Mouse (Mus musculus) forebrain, embryonic 14.5 days (tissue): Measurements from ENCODE around the gene Mxd4. TPM values are rescaled to one million over a fixed set of nuclear protein-coding genes. Genes with fewer than 3 reads are reported as not detected.

Source experiments
- ATAC-seq: fragments of 200-750 bp; cut with Nextera tagmentation; 2 replicates; pipeline ENCODE4 v1.8.0; 2017; ENCODE audit warnings: mild to moderate bottlenecking, moderate library complexity
- DNase-seq: peaks from one replicate; pipeline ENCODE4 v3.0.0-alpha.2; 2015; ENCODE audit warnings: low spot score
- H3K27ac ChIP-seq: fragments of 300-500 bp; sonication (generic); 2 replicates; pipeline ENCODE4 v1.5.1; 2014; ENCODE audit warnings: low read depth, mild to moderate bottlenecking, control low read depth, low read length, moderate library complexity
- H3K27me3 ChIP-seq: fragments of 300-500 bp; sonication (generic); replicated peaks from 2 replicates; pipeline ENCODE4 v1.6.1; 2014; ENCODE audit warnings: low read length, control low read depth, mixed read lengths; ENCODE audit not compliant: control insufficient read depth, insufficient read depth
- H3K36me3 ChIP-seq: fragments of 300-500 bp; sonication (generic); 2 replicates; pipeline ENCODE4 v1.6.1; 2014; ENCODE audit warnings: low read length, control low read depth; ENCODE audit not compliant: control insufficient read depth, insufficient read depth
- H3K4me1 ChIP-seq: fragments of 300-500 bp; sonication (generic); 2 replicates; pipeline ENCODE4 v1.6.1; 2014; ENCODE audit warnings: antibody characterized with exemption, low read length, control low read depth; ENCODE audit not compliant: control insufficient read depth, insufficient read depth
- H3K4me2 ChIP-seq: fragments of 300-500 bp; sonication (generic); 2 replicates; pipeline ENCODE4 v1.6.1; 2014; ENCODE audit warnings: mild to moderate bottlenecking, control low read depth, low read length
- H3K4me3 ChIP-seq: fragments of 300-500 bp; sonication (generic); 2 replicates; pipeline ENCODE4 v1.5.1; 2014; ENCODE audit warnings: low read depth, low read length, control low read depth
- H3K9ac ChIP-seq: fragments of 300-500 bp; sonication (generic); 2 replicates; pipeline ENCODE4 v1.6.1; 2014; ENCODE audit warnings: mild to moderate bottlenecking, low read length, control low read depth, moderate library complexity
- H3K9me3 ChIP-seq: fragments of 300-500 bp; sonication (generic); replicated peaks from 2 replicates; pipeline ENCODE4 v1.6.1; 2016; ENCODE audit warnings: low read length, control low read depth, mixed read lengths; ENCODE audit not compliant: control insufficient read depth
- WGBS: fragments of 180-500 bp; shearing (Covaris S2); extraction: QIAGEN DNeasy Blood & Tissue Kit; methylation state at CpG from one replicate; pipeline ENCODE4 v1.1.7; 2014; 5-methylcytosine and 5-hydroxymethylcytosine counted together
- polyA plus RNA-seq: library from polyadenylated mRNA; unstranded; fragments of >200 nt; fragmentation: Nextera tagmentation; extraction: Ambion mirVana; gene quantifications from 2 replicates; pipeline ENCODE4 v1.2.1, GENCODE M21; 2014

The Mxd4 gene
- polyA plus RNA-seq, 1 experiment from 2014 or later = 25.7 TPM

DNA sequence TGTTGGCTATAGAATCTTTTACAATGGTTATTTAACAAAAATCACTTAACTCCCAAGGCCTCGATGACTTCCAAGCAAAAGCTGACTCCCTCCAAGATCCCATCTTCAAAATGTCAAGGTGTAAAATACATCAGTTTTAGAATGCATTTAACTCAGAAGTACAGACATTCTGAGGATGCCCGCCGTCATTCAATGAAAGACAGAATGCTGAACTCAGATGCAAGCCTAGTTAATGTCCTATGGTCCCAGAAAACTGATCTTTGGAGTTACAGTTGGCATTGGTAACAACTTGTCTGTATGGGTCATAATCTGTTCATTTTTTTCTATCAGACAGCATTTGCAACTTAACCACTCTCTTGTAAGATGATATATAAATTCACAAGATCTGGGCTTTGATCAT, 17.6 kb downstream of the Mxd4 start:
- no peaks in the 10 kb centered on the region for H3K27me3 ChIP-seq
- H3K9ac ChIP-seq = peak overlapping the region; percentile 61
- WGBS = 85% methylated on average over 3 of the region's 3 CpGs
- H3K27ac ChIP-seq = peak overlapping the region; percentile 86
- ATAC-seq = no peak
- H3K4me1 ChIP-seq = peaks cover 8% of the 10 kb centered on the region; the same call in 1 of the 2 replicates
- peak overlapping the region; percentile 73 for H3K4me3 ChIP-seq
- peak overlapping the region; percentile 60 for H3K4me2 ChIP-seq
- peaks cover 19% of the 10 kb centered on the region for H3K36me3 ChIP-seq
- H3K9me3 ChIP-seq = no peaks in the 10 kb centered on the region
- no peak for DNase-seq

GRCm38 (mm10) chr5:34168950-34169891, 18.3 kb downstream of the Mxd4 start, which contains the start of the genes Poln and Haus3:
Poln (minus strand) TSS chr5:34169448.
Haus3 (minus strand) TSS chr5:34169527.
- H3K4me3 ChIP-seq = peak within 1 kb of the TSS; percentile 73
- ATAC-seq (peak; percentile 100), DNase-seq (peak; percentile 99)
- H3K9me3 ChIP-seq = no peaks in the 10 kb centered on the region
- peak within 1 kb of the TSS; percentile 80 for H3K9ac ChIP-seq
- no peaks in the 10 kb centered on the region for H3K27me3 ChIP-seq
- peaks cover 8% of the 10 kb centered on the region; the same call in 1 of the 2 replicates for H3K4me1 ChIP-seq
- H3K27ac ChIP-seq = peak within 1 kb of the TSS; percentile 86
- H3K4me2 ChIP-seq = peak within 1 kb of the TSS; percentile 61
- peaks cover 18% of the 10 kb centered on the region; the same call in 1 of the 2 replicates for H3K36me3 ChIP-seq
- WGBS = under 1% methylated on average over 57 of the region's 57 CpGs

- Histone ChIP-seq H3K27me3 (no peaks in the 10 kb centered on the region), H3K27ac (no peak overlapping the region), H3K4me2 (peak overlapping the region; percentile 6; the same call in 1 of the 2 replicates), H3K4me3 (no peak overlapping the region), H3K36me3 (peaks cover 12% of the 10 kb centered on the region), H3K4me1 (peaks cover 8% of the 10 kb centered on the region; the same call in 1 of the 2 replicates), H3K9me3 (no peaks in the 10 kb centered on the region), H3K9ac (no peak overlapping the region)
- 82% methylated on average over 4 of the region's 4 CpGs for WGBS
- ATAC-seq (no peak), DNase-seq (no peak)
Measured at GRCm38 (mm10) chr5:34167857-34168256, 19.7 kb downstream of the Mxd4 start.

DNA sequence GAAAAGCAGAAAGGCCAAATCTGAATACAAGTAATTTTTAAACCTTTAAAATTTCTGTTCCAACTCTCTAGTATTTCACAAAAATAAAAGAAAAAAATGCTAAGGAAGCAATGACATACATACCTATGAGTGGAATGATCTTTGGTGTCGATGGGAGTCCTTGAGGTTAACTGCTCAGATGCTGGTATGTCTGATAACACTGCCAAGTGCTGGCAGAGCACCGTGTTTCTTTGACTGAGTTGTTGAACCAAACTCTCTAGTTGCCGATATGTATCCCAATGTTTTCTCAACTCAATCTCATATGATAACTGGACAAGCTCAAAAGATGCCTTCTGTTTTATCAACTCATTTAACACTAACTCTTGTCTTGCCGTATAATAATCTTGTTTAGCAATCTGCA, 21.7 kb downstream of the Mxd4 start:
- H3K9ac ChIP-seq = no peak overlapping the region
- ATAC-seq (no peak), DNase-seq (no peak)
- WGBS = 84% methylated on average over 4 of the region's 4 CpGs
- no peak overlapping the region for H3K4me3 ChIP-seq
- H3K27ac ChIP-seq = no peak overlapping the region
- H3K4me2 ChIP-seq = no peak overlapping the region
- peaks cover 8% of the 10 kb centered on the region; the same call in 1 of the 2 replicates for H3K4me1 ChIP-seq
- peaks cover 15% of the 10 kb centered on the region for H3K36me3 ChIP-seq
- no peaks in the 10 kb centered on the region for H3K27me3 ChIP-seq
- H3K9me3 ChIP-seq = no peaks in the 10 kb centered on the region

GRCm38 (mm10) chr5:34148476-34148875, 39.0 kb downstream of the Mxd4 start:
- H3K4me2 ChIP-seq = no peak overlapping the region
- H3K4me3 ChIP-seq = no peak overlapping the region
- H3K27me3 ChIP-seq = no peaks in the 10 kb centered on the region
- H3K9me3 ChIP-seq = no peaks in the 10 kb centered on the region
- H3K27ac ChIP-seq = no peak overlapping the region
- H3K4me1 ChIP-seq = no peaks in the 10 kb centered on the region
- DNase-seq (no peak), ATAC-seq (no peak)
- 0 out of 2 replicates have a peak, but pooled peaks cover 3% of the 10 kb centered on the region for H3K36me3 ChIP-seq
- H3K9ac ChIP-seq = no peak overlapping the region

- Histone ChIP-seq H3K4me2 (no peak overlapping the region), H3K9me3 (no peaks in the 10 kb centered on the region), H3K27ac (no peak overlapping the region), H3K4me3 (no peak overlapping the region), H3K36me3 (no peaks in the 10 kb centered on the region), H3K4me1 (no peaks in the 10 kb centered on the region), H3K9ac (no peak overlapping the region), H3K27me3 (no peaks in the 10 kb centered on the region)
- no peak for DNase-seq
- ATAC-seq = no peak
- 90% methylated on average over 3 of the region's 3 CpGs for WGBS
Measured at GRCm38 (mm10) chr5:34147554-34147953, 40.0 kb downstream of the Mxd4 start.

DNA sequence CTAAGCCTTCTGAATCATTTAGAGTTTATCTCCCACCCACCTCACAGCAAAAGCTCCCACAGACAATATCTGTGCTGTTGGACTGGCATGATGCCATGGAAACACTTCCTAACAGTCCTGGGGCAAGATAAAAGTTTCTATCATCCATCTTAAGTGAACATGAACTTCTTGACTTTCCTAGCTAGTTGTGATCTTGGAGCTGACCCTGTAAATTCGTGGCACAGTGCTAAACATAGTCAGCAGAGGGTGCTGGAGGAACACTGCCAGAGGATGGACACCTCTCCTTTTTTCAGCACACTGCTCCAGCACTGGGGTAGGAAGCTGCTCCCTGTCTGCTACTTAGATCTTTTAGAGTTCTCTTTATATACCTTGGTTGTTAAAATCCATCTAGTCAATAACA, 47.8 kb downstream of the Mxd4 start:
- ATAC-seq (no peak), DNase-seq (peak; percentile 10)
- H3K27ac ChIP-seq = no peak overlapping the region
- H3K4me2 ChIP-seq = no peak overlapping the region
- no peaks in the 10 kb centered on the region for H3K9me3 ChIP-seq
- H3K27me3 ChIP-seq = no peaks in the 10 kb centered on the region
- H3K36me3 ChIP-seq = no peaks in the 10 kb centered on the region
- 3% methylated on average over 1 of the region's 1 CpGs for WGBS
- H3K9ac ChIP-seq = no peak overlapping the region
- H3K4me1 ChIP-seq = no peaks in the 10 kb centered on the region
- no peak overlapping the region for H3K4me3 ChIP-seq

DNA sequence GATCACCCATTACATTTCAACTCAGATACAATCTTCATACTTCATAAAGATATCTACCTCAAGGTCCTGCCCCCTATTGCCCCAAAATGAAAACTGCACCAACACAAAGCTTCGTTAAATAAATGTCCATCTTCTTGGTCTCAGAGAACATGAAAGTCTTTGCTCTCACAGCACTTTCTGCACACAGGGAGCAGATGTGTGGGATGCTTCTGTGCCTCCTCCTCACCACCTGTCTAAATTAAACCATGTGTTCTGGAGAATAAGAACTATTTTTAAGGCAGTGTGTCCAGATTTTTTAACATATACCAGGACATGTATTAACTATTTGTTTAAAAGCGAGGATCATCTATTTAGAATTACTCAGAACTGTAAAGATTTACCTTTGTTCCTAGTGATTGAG, 54.8 kb downstream of the Mxd4 start:
- ATAC-seq (no peak), DNase-seq (no peak)
- Histone ChIP-seq H3K27ac (no peak overlapping the region), H3K9me3 (no peaks in the 10 kb centered on the region), H3K36me3 (no peaks in the 10 kb centered on the region), H3K9ac (no peak overlapping the region), H3K4me3 (no peak overlapping the region), H3K4me2 (no peak overlapping the region), H3K4me1 (no peaks in the 10 kb centered on the region), H3K27me3 (no peaks in the 10 kb centered on the region)
- WGBS = 79% methylated on average over 2 of the region's 2 CpGs

GRCm38 (mm10) chr5:34124131-34124530, 63.4 kb downstream of the Mxd4 start:
- WGBS = 42% methylated on average over 1 of the region's 1 CpGs
- Histone ChIP-seq H3K27ac (no peak overlapping the region), H3K4me2 (no peak overlapping the region), H3K4me3 (no peak overlapping the region), H3K9me3 (no peaks in the 10 kb centered on the region), H3K4me1 (no peaks in the 10 kb centered on the region), H3K36me3 (no peaks in the 10 kb centered on the region), H3K27me3 (no peaks in the 10 kb centered on the region), H3K9ac (no peak overlapping the region)
- DNase-seq = no peak
- no peak for ATAC-seq
